Mouse (Mus musculus) B cell, adult 2 months (primary cell): Measurements from ENCODE around the gene Cnnm4.
"Not testable (repeated sequence)": the region's sequence is repeated elsewhere in the genome, so short reads cannot be mapped to it uniquely, and the experiment has no call there.

Experiments used
- DNase-seq, 2 experiments: peaks; one replicate each; pipeline ENCODE4 v3.0.0; 2022

Cnnm4 gene

DNA sequence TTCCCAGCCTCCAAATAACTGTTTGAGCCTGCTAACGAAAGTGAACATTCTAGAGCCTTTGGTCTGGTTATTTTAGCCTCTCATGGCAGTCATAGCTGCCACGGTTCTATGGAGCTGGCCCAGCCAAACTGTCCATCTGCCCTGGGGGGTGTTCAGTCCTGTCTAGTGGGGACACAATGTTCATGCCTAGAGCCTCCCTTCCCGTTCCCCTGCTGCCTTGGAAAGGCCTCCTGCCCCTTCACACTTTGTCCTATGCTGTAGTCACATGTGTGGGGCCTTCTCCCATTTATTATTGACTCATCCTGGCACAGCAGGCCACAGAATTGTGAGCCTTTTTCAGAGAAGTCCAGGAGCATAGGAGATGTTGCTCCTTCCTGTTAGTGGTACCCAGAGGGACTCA, 46.8 kb downstream of the Cnnm4 start:
- DNase-seq: no peak

DNA sequence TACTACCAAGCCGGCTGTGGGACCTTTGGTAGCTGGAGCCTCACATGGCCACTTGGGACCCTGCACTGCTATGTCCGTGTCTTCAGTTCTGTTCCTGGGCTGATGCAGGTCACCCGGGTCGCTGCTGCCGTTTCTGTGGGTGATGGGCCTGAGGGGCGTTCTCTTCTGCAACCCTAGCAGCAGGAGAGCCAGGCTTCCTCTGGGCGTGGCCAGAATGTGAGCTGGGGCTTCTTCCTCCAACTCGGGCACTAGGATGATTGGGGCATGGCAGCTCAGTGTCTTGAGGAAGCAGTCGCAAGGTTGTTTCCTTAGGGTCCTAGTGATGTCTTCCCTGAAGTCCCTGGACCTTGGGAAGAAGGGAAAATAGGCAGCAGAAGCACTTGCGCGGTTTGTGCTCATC, 48.2 kb downstream of the Cnnm4 start:
- no peak for DNase-seq

DNA sequence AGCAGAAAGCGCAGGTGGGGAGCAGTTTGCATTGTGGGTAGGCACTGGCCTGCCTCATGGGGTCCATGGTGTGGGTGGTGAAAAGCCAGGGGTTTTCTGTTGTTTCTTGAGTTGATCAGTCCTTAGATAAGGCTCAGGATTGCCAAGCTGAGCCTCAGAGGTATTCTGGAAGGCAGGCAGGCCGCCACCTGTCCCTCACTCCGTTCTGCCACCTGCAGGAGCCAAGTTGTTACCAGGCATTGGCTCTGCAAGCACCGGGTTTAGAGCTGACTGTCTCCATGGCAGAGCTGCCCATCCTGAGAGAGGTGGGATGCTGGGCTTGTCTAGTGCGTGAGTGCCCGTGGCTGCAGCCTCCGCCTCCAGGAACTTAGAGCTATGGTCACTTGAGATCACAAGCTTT, 50.8 kb downstream of the Cnnm4 start:
- no peak for DNase-seq

DNA sequence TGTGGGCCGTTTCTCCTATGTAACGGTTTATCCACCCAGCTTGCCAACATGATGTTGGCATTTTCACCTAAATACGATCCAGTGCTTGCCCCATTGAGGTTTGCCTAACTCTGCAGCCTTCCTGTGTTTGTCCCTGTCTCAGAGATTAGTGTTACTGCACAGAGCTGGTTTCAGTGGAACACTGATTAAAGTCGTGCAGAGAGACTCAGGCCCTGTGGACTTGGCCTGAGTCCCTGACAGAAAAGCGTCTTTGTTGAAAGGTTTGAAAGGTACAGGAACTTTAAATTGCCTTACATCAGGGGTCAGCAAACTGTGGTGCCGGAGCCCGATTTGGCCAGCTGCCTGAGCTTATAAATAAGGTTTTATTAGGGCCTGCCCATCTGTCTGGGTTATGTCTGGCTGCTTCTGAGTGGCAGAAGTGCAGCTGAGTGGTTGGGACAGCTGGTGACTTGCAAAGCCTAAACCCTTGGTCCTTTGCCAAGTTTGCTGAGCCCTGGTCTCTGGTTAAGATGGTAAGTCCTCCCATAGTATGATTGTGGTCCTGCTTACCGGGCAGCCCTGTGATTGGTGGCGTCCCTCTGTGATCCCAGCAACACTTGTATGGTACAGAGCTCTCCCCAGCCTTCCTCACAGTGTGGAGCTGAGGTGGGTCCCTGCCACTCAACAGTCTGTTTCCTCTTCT, 52.1 kb downstream of the Cnnm4 start:
- no peak for DNase-seq

DNA sequence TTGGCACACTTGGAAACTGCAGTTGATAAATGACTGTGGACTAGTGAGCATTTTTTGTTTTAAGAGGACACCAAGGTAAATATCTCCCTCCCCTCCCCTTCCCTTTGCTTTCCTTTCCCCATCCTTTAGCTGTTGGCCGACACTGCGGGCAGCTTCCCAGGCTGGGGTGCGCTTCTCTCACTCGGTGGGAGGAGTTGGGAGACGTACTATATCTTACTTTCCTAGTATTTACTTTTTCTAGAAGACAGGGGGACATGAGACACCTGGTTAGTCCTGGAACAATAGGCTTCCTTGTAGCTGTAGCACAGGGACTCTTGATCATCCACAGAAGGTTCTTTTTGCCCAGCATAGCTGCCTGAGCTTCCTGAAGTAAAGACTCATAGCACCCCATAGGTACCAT, 52.6 kb downstream of the Cnnm4 start:
- no peak for DNase-seq

DNA sequence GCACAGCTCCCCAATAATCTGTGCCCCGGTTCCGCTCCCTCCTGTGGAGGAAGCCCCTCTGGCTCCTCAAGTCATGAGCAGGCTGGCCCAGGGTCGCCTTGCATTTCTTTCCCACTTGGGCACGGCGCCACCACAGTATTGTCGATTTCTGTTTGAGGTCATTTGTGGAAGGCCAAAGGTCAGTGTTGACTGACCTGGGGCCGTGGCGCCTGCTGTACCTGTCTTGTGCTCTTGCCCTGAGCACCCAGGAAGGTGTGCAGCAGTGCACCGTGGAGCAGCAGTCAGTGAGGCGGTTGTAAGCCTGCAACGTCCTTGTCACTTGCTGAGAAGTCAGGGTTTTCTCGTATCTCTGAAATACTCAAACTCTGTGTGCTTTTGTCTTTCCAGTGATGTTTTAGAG, 54.4 kb downstream of the Cnnm4 start:
- DNase-seq: no peak

DNA sequence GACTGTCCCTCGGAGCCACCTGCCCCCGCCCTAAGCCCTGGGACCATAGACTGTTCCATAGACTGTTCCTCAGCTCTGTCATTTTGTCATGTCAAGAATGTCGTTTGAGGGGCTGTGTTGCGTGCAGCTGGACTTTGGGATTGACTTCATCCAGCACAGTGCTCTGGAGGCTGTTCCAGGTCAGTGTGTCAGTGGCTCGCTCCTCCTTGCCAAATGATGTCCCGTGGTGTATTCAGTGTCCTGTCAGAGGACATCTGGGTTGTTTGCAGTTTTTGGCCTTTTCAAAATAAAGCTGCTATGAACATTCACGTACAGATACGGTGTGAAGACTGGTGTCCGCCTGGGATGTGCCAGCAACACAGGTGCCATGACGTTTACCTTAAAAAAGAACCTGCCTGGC, 55.5 kb downstream of the Cnnm4 start:
- DNase-seq: no peak

DNA sequence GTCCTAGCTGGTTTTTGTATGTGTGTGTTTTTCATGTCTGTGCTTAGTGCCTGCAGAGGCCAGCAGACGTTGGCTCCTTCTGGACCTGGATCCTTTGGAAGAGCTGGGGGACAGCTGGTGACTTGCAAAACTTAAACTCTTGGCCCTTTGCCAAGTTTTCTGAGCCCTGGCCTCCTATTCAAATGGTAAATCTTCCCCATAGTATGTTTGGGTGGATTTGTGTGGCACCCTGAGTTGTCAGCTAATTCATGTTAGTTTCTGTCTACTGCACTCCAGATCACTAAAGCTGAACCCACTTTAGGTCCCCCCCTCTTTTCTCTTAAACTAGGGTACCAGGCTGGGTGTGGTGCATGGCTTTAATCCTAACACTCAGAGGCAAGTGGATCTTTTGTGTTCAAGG, 56.9 kb downstream of the Cnnm4 start:
- no peak for DNase-seq

DNA sequence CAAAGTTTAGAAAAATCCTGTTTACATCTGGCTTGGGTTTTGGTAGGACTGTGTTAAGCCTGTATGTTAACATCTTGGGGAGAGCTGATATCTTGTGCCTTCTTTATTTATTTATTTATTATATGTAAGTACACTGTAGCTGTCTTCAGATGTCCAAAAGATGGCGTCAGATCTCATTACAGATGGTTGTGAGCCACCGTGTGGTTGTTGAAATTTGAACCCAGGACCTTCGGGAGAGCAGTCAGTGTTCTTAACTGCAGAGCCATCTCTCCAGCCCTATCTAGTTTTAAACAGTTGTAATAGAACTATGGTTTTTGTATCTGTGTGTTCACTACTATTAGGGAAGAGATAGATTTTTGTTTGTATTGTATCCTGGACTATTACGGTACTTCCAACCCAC, 57.9 kb downstream of the Cnnm4 start:
- DNase-seq: no peak

DNA sequence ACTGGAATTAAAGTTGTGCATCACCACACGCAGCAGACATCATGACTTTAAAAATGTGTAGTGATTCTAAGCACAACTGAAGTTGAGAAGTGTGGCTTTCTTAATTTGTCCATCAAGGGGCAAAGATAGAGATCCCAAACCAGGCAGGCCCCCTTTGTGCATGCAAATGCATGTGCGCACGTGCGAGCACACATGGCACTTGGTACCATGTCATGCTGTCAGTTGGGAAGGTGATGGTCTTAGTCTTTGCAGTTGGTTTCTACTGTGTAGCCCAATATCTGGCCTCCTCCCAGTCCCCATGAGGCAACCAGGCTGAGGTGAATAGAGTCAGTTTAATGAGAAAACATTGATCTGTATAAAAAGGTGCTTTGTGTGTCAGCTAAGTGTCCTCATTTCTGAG, 58.5 kb downstream of the Cnnm4 start:
- DNase-seq: no peak

DNA sequence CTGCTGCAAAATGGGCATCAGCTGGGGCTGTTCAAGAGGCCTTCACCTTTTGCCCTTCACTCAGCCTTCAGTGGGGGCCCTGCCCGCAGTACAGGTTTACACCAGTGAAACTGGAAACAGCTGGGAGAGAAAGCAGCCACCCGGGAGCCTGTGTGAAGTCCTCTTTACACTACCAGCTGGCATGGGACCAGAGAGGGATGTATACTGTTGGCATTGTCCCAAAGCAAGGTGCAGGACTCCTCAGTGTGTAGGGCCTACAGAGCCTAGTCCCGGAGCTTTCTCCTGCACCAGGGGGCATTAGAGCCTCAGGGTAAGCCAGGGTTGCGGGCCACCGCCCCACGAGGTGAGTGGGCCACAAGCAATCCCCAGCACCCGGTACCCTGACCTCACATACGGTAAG, 59.1 kb downstream of the Cnnm4 start:
- no peak for DNase-seq

DNA sequence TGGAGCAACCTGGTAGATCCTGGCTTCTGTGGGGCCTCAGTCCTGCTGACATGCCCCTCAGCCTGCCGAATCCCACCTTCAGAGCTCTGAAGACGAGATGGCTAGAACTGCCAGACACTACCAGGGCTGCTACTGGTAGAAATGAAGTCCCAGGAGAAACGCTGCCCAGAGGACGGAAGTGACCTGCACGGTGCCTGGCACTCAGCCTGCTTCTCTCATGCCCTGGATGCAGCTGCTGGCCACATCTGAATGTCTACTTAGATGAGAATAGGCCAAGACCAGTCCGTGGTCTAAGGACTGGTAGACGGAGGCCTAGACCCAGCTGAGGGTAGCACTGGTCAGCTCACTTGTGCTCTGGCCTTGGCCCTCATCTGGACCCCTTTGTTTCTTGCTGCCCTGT, 59.5 kb downstream of the Cnnm4 start:
- DNase-seq: no peak

DNA sequence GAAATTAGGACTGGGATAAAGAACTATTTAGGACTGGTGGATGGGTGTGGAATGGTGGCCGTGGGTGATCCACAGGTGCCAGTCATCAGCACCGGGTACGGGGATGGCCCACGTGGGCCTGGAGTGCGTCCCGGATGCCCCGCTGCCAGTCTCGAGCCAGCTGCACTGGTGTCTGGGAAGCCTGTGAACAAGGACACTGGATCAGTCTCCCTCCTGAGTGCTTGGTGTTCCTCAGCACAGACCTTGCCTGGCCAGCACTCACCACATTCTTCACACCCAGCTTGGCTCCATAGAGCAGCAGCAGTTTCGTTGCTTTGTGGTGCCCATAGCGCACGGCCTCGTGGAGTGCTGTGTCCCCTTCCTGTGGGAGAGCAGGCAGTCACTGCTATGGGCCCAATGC, 60.0 kb downstream of the Cnnm4 start:
- DNase-seq: no peak

DNA sequence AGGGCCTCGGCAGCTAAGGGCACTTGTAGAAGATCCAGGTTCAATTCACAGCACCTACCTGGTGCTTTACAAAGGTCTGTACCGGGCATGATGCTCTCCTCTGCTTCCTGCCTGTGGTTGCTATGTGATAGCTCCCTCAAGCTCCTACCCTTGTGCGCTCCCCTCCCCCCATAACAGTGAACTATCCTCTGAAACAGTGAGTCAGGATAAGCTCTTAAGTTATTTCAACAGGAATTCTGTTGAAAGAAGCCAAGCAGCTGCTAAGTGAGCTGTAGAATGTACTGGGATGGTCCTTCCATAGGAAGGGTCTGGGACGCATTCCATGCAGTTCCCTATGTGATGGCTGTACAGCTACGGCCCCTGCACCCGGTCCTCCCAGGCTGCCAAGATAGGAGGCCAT, 62.1 kb downstream of the Cnnm4 start:
- DNase-seq: no peak

DNA sequence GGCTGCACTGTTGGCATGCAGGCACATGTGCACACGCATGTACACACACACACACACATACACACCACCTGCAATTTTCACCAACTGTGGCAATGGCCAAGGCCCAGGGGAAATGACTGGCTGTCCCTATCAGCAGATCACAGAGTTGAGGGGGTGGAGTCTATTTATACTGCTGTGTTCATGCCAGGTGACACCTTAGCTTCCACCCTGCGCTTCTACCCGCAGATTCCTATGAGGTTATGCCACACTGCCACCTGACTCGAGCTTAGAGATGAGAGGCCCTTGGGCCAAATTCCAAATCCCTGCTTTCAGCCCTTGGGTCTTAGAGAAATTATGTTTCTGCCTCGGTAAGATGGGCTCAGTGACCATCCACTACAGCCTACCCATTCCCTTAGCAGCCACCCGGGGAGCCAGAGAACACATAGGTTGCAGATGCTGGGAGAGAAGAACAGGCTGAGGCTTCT, 63.2 kb downstream of the Cnnm4 start:
- no peak for DNase-seq

DNA sequence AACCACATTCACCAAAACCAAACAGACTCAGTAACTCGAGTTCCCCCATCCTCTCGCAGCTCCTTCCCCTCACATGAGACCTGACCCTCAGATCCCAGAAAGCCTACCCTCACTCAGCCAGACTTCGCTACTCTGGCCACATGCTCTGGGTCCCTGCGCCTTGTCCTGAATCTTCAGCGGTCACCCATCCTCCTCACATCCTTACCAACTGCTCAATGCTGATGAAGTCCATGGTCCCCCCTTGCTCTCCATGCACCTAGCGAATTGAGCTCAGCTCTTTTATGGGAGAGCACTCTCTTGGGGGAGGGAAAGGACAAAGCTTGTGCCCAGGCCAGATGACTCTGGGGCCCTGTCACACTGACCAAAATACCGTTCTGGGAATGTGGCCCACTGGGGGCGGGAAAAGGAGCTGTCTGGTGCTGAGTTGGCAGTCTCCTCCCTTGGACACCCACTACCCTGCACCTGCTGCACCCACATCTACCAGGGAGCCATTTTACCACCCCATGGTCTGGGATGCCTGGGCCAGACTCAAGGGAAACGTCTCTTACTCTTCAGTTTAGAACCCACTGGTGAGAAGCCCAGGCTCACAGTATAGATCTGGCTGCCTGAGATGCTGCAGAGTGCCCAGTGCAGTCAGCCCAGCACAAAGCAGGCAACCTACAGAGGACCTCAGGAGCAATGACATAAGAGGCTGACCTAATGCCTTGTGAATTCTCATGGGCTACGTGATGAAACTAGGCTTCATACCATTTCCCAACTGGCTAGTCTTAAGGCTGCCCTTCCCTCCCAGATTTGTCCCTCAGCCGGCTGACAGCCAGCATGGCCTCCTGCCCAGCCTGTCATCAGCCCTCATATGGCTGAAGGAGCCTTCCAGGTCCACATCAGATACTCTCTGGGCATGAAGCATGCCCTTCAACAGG, 64.3 kb downstream of the Cnnm4 start:
- no peak for DNase-seq

DNA sequence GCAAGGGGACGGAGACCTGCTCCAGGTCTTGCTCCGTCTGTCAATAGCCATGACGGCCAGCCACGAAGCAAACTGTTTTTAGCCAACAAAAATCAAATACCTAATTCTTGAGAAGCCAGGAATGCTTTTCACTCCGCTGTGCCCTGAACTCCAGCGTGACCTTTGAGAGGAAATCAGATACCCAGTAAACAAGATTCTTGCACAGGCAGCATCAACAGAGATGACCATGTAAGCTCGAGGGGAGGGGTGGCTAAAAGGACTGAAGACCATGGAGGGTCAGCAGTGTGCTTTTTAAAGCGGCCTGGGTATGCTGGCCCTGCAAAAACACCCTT, 64.9 kb downstream of the Cnnm4 start:
- DNase-seq: no peak

DNA sequence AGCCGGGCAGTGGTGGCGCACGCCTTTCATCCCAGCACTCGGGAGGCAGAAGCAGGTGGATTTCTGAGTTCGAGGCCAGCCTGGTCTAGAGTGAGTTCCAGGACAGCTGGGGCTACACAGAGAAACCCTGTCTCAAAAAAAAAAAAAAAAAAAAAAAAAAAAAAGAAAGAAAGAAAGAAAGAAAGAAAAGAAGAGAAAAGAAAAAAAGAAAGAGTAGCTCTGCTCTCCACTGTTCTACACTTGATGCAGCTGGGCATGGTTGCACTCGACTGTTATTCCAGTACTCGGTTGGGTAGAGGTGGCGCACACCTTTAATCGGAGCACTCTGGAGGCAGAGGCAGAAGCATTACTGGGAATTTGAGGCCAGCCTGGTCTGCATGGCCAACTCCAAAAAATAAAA, 65.4 kb downstream of the Cnnm4 start, which contains the start of gene Ankrd23:
Gene Ankrd23, minus strand, starts transcription at position 101 of the 400 bp plus-strand sequence.
- not testable (repeated sequence) for DNase-seq

DNA sequence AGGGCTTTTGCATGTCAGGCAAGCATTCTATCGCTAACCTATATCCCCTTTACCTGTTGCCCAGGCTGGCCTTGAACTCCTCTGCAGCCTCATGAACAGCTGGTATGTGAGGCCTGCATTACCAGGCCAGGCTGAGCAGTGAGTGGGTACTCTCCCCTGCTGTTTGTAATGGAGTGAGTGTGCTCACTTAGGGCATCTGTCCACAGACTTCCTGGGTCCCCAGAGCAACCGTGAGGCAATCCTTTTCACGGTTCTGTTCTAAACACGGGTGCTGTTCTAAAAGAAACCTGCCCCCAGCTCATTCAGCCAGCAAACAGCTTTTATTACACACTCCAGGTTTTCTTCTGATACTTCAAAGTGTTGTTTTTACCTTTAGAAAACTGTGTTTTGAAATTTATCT, 67.3 kb downstream of the Cnnm4 start:
- DNase-seq: no peak

DNA sequence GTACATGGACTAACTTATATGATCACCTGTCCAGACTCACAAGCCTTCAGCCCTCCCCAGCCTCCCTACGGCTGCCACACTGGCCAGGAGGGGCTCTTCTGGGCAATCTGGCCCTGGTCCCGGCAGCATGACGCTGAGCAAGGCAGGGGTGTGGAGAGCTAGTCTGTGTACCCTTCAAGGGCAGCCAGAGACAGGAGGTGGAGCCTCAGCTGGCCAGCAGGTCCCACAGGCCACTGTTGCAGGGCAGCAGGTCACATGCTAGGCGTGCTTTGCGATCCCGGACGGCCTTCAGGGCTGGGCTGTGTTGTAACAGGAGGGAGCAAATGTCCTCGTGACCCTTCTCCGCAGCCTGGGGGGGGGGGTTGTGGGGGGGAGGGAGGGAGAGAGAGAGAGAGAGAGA, 67.8 kb downstream of the Cnnm4 start, which contains the start of gene Gm42417:
Gene Gm42417, minus strand, starts transcription at position 244 of the 400 bp plus-strand sequence.
- DNase-seq: no peak

DNA sequence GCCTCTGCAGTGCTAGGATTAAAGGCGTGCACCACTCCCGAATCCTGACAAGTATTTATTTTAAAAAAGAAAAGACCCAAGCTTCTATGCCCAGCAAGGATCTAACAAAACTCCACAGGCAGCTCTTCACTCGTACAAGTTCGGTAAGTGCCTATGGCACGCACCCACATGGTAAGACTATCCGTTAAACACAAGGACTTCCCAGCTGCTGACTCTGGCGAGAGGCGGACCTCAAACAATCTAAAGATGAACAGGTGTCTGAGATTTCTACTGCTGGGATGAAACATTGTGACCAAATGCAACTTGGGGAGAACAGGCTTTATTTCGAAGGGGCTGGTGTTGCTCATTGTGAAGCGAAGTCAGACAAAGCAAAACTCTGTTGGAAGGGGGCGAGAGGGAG, 68.7 kb downstream of the Cnnm4 start:
- DNase-seq: no peak

DNA sequence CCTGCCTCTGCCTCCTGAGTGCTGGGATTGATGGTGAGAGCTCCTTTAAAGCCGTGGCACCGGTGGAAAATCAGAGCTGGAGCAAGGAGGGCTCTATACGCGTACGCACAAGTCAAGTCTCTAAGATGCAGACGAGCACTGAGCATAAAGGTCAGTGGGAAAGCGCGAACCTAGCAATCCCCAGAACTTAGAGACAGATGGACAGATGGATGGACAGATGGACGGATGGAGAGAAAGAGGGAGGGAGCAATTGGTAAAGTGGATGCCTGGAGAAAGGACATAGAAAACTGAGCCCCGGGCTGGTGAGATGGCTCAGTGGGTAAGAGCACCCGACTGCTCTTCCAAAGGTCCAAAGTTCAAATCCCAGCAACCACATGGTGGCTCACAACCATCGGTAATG, 69.4 kb downstream of the Cnnm4 start:
- DNase-seq: no peak

DNA sequence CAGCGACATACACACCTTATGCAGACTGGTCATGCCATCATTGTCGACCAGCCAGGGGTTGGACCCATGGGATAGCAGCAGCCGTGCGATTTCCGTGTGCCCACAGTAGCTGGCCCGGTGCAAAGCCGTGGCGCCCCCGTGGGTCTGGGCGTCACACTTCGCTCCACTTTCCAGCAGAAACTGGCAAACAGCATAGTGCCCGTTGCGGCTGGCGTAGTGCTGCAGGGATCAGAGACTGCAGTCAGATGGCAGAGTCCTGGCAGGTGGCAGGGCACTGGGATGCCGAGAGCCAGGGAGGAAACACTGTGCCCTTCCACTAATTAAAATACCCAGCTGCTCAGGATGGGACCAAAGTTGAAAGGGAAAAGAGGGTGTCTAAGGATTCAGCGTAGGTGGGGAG, 70.4 kb downstream of the Cnnm4 start:
- DNase-seq: no peak

DNA sequence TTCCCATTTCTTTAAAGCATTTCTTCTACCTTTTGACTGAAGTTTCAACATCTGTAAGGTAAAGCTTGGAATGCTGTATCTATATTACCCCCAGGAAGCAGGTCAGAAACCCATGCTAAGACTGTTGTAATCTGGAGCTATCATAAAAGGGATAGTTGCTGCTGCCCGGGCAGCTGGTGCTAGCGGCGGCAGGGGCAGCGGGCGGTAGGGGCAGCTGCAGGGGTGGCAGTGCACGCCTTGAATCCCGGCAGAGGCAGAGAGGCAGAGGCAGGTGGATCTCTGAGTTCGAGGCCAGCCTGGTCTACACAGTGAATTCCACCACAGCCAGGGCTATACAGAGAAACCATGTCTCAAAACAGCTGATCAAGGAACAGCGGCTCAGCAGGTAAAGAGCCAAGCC, 71.5 kb downstream of the Cnnm4 start:
- DNase-seq: no peak
